Mouse (Mus musculus): ENCODE data around the gene Bpifb6. TPM values are rescaled to one million over a fixed set of nuclear protein-coding genes. Genes with fewer than 3 reads are reported as not detected.

Gene Bpifb6
- polyA plus RNA-seq (2012; rRNA removed), result not detected in 2 replicates

GRCm38 (mm10) chr2:153900088-153900487 is at the start of gene Bpifb6:
Bpifb6 (plus strand) TSS chr2:153900388.

GRCm38 (mm10) chr2:153870984-153871383 is 29.2 kb upstream of the Bpifb6 start, which contains the start of gene Sun5:
Sun5 (minus strand) TSS chr2:153871084.

GRCm38 (mm10) chr2:153874745-153875144 is 25.4 kb upstream of the Bpifb6 start, which contains the start of gene Bpifb2:
Bpifb2 (plus strand) TSS chr2:153875045.

GRCm38 (mm10) chr2:153917930-153918329 is 17.7 kb downstream of the Bpifb6 start, which contains the start of gene Bpifb3:
Bpifb3 (plus strand) TSS chr2:153918230.

GRCm38 (mm10) chr2:153937843-153938242 is 37.7 kb downstream of the Bpifb6 start, which contains the start of gene Bpifb4:
Bpifb4 (plus strand) TSS chr2:153938212.

Other genes with a start within 250 kb of the Bpifb6 start
- gene Dnmt3c, start 203.7 kb upstream of the Bpifb6 start, polyA plus RNA-seq (2012; rRNA removed), result 0.40 and 0.46 TPM in 2 replicates
- 15.1 and 18.3 TPM in 2 replicates for gene Mapre1, start 159.1 kb upstream of the Bpifb6 start, polyA plus RNA-seq (2012; rRNA removed)
- gene Efcab8, start 120.5 kb upstream of the Bpifb6 start, polyA plus RNA-seq (2012; rRNA removed), result 0.05 and 0.08 TPM in 2 replicates
- not detected in 2 replicates for gene Sun5, start 29.3 kb upstream of the Bpifb6 start, polyA plus RNA-seq (2012; rRNA removed)
- not detected in 2 replicates for gene Bpifb2, start 25.3 kb upstream of the Bpifb6 start, polyA plus RNA-seq (2012; rRNA removed)
- gene Bpifb3, start 17.8 kb downstream of the Bpifb6 start, polyA plus RNA-seq (2012; rRNA removed), result not detected in 2 replicates
- 0.05 and 0.13 TPM in 2 replicates for gene Bpifb4, start 37.8 kb downstream of the Bpifb6 start, polyA plus RNA-seq (2012; rRNA removed)
- gene Bpifa6, start 74.6 kb downstream of the Bpifb6 start, polyA plus RNA-seq (2012; rRNA removed), result not detected in 2 replicates
- gene Bpifa2, start 107.9 kb downstream of the Bpifb6 start, polyA plus RNA-seq (2012; rRNA removed), result not detected in 2 replicates
- gene Bpifa3, start 229.9 kb downstream of the Bpifb6 start, polyA plus RNA-seq (2012; rRNA removed), result not detected in 2 replicates
- gene Bpifa1, start 242.5 kb downstream of the Bpifb6 start, polyA plus RNA-seq (2012; rRNA removed), result 0.05 TPM in 1 of 2 replicates, not detected in the other

Measured in liver, embryonic 14 days (tissue).